Mouse (Mus musculus) ovary, adult 18-20 months (tissue): Measurements from ENCODE around the gene Eif2s3x.
A peak's percentile ranks its signal among the peaks of the same experiment; 100 is the strongest.
"Not testable (repeated sequence)": the region's sequence is repeated elsewhere in the genome, so short reads cannot be mapped to it uniquely, and the experiment has no call there.

Experiments
- DNase-seq: peaks from one replicate; pipeline ENCODE4 v3.0.0; 2022; ENCODE audit warnings: low spot score, mixed read lengths

Gene Eif2s3x

DNA sequence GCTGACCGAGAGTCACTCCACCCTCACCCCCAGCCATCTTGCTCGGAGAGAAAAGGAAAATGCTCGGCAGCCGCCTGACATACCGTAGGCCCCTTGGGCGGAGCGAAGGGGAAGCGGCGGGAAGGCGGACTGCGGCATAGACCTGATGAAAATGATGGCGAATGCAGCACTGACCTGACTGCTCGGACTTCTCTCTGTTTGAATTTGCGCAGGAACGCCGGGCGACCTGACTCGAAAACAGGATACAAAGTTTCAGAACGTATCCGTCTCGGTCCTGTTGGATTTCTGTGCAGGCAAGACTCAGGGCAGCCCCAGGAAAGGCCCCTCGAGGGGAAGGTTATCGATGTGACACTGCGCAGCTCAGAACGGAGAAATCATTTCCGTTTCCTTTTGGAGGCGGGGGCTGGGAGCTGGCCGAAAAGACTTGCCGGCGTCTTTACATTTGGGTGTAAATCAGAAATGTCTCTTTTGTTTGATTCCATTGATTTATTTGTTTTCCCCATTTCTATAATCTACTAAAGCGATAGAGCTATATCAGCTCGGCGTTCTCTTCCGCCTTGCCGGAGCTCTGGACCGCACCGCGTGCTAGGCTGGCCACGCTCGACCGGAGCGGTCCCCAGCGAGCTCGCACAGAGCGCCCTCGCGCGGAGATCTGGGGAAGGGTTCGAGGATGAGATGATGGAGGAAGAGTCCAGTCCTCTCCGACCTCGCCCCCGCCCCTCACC is at the start of gene Eif2s3x:
Gene Eif2s3x, minus strand, starts transcription at position 266 of the 725 bp plus-strand sequence.
- DNase-seq, result peak; percentile 81

DNA sequence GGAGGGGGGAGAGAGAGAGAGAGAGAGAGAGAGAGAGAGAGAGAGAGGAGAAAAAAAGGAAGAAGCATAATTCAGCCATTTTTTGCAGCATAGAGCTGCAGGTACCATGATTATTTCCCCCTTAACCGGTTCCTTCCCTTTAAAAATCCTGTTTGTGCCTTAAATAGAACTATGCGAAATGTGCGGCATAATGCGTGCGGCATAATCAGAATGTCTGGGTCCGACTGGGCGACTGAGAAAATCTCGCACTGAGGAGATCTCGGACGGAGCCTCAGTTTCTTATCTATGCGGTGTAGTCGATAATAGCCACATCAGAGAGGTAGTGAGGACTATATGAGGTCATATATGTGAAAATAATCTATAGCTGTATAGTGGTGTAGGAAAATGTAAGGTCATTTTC is 22.9 kb upstream of the Eif2s3x start:
- no peak for DNase-seq

DNA sequence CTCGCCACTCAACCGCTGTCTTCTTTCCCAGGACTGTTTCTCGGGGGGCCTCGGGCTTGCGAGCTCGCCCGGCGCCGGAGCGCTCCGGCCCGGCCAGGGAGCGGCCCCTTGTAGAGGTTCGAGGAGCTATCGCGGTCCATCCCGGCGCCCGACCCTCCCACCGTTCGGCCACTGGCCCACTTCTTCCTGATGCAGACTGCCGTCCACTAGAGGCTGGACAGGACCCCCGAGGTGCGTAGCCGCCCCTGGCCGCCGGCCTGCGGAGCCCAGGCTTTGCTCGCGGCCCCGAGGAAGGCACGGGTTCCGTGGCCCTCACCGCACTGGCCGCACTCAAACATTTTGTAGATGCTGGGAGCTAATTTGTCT is 22.5 kb upstream of the Eif2s3x start:
- DNase-seq, result no peak

DNA sequence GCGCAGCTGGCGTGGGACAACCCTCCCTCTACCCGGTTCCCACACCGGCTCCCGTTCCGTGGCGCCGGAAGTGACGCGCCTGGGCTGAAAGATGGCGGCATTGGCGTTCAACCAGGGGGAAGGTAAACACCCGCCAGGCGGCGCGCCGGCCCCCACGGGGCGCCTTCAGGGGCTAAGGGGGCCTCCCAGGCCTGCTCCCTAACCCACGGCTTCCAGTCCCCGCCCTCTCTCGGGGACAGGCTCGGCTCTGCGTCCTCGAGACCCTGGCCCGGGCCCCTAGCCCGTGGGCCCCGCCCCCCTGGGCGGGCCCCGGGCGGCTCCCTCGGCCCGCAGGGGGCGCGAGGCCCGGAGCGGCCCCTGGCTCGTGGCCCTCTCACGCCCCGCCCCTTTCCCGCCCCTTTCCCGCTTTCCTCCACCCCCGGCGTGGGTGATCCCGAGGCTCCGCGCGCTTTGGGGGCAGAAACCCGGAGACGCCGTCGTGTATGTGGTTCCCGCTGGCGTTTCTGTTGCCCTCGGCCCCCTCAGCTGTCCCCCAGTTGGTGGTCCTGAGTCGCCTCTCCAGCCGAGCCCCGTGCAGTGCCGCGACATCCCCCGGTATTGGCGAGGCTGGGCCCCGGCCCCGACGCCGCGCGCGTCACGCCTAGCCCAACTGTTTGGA is 22.0 kb upstream of the Eif2s3x start, which contains the start of gene Klhl15:
Gene Klhl15, plus strand, starts transcription at position 68 of the 658 bp plus-strand sequence.
- DNase-seq, result peak; percentile 79

DNA sequence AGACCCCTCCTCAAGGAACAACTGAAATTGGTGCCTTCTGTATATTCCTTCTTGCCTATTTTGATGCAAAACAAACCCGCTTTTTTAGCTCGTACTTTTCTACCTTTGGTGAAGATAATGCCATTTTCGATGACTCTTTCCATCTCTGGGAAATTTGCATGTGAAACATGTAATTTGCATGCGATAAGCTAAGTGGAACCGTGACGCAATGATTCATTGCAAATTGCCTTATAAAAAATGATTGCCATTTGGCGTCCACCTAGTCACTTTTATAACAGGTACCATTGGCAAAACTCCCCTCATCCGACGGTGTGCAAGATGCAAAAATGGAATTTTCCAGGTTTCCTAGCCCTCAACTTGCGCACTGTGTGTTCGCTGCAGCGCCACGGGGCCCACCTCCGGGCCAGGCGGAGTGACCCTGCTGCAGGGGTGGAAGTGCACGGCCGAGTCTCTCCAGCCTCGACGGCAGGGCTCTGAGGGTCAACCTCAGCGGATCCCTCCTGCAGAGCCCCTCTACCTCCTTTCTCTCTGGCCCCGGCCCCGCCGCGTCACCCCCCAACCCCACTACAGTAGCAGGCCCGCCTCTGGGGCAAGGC is 21.4 kb upstream of the Eif2s3x start:
- no peak for DNase-seq

DNA sequence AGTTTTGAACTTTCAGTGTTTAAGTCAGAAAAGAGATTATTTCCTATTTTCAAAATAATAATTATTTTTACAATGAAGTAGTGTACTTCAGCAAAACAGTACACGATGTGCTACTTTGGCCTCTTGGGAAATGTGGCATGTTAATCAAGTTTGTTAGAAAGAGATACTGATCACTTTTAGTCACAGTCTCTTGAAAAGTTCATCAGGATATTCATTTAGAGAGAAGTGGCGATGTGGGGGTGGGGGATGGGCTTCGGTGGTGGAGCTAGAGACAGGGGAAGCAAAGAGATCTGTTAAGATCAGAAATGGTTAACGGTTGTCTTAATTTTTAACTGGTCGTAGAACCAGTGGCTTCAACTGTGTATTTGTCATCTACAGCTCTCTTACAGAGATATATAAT is 20.8 kb upstream of the Eif2s3x start:
- DNase-seq, result no peak

DNA sequence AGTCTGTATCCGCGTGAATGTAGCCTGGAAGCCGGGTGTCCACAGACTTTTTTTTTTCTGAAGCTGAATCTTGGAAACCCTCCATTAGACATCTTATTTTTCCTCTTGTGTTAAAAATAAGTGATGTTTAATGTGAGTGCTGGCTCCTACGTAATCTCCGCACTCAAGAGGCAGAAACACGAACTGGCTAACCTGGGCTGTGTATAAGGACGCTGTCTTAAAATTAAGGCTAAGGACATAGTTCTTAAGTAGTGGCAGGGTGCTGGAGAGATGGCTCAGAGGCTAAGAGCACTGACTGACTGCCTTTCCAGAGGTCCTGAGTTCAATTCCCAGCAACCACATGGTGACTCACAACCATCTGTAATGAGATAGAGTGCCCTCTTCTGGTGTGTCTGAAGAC is 722 bp upstream of the Eif2s3x start:
- no peak for DNase-seq

DNA sequence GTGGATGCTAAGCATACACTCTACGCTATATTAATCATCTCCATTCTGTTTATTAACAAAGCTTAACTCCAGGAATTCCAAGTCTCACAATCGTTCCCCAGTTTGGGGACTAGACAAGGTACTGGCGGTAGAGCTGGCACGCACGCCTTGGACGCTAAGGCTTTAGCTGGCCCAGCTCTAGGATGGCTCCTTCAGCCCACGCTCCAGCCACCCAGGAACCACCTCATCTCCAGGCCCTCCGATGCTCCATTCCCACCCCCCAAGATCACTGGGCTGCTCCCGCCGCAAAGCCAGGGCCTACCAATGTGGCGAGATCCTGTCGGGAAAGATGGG is 432 bp downstream of the Eif2s3x start:
- no peak for DNase-seq

DNA sequence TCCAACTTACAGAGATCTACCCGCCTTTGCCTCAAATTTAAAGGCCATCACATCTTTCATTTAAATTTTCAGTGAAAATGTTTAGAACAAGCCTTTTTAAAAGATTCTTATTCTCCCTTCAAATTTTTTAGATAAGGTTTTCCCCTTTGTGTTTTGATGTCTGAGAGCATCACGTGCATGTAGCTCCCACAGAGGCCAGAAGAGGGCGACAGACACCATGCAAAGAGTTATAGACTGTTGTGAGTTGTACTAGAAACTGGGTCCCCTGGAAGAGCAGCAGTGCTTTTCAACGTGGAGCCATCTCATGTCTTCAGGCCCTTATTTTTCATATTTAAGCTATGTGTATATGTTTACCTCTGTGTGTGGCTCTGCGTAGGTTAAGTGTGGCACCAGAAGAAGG is 14.9 kb downstream of the Eif2s3x start:
- DNase-seq, result no peak

DNA sequence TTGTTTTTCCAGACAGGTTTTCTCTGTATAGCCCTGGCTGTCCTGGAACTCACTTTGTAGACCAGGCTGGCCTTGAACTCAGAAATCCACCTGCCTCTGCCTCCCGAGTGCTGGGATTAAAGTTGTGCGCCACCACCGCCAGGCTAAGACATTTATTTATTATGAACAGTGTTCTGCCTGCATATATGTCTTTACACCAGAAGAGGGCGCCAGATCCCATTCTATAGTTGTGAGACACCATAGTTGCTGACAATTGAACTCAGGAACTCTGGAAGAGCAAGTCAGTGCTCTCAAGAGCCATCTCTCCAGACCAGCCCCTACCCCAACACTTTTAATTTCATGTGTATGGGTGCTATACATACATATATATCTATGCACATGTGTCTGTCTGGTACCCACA is 18.8 kb downstream of the Eif2s3x start:
- DNase-seq, result not testable (repeated sequence)

DNA sequence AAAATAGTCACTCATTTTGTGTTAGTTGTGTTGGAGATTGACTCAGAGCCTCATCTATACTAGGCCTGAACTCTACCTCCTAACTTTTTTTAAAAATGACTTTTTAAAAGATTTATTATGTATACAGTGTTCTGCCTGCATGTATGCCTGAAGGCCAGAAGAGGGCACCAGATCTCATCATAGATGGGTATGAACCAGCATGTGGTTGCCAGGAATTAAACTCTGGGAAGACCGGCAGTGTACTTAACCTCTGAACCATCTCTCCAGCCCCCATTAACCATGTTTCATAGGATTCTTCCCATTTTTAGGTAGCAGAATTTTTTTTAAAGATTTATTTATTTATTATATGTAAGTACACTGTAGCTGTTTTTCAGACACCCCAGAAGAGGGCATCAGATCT is 27.5 kb downstream of the Eif2s3x start:
- DNase-seq, result no peak

DNA sequence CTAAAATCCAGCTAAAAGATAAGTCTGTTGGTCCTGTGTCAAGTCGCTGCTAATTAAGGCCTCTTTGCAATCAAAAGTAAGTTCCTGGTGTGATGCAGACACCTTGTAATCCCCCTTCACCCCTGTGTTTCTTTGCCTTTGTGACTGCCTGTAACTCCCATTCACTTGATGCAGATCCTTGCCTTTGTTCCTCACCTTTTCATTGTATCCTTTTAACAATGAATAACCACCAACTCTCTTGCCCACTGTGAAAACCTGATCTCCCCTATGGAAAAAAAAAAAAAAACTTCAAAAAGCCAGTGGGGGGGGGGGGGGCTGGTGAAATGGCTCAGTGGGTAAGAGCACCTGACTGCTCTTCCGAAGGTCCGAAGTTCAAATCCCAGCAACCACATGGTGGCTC is 28.8 kb downstream of the Eif2s3x start:
- no peak for DNase-seq

DNA sequence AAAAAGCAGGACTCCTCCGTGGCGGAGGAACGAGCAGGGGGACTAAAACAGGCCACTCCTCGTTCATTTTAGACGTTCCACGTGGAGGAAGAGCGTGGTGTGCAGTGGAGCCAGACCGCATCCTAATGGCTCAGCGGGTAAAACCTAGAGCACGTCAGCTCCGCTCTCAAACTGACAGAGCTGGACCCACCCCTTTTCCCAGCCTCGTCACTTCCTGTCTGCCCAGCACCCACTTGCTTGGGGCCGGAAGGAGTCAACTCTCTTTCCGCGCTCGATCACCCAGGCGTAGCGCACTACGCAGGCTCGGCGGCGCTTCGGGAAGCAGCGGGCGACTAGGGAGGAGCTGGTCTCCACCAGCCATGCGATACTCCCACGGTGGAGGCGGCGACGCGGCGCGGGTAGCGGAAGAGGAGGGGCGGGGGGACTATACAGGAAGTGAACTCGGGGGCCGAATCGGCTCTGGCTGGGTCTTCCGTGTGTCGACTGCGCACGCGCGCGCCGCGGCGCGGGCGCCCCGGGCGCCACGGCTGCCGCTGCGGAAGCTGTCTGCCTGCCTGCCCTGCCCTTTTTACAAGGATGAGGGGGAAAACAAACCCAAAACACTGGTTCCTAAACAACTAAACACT is 34.8 kb downstream of the Eif2s3x start:
- DNase-seq, result peak; percentile 93

DNA sequence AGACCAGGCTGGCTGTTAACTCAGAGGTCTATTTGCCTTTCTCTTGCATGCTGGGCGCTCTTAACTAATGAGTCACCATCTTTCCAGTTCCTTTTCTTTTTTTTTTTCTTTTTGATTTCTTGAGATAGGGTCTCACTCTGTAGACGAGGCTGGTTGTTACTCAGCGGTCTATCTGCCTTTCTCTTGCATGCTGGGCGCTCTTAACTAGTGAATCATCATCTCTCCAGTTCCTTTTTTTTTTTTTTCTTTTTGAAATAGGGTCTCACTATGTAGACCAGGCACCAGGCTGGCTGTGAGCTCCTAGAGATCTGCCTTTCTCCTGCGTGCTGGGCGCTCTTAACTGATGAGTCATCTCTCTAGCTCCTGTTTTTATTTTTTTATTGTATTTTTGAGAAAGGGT is 43.3 kb downstream of the Eif2s3x start:
- DNase-seq, result no peak

DNA sequence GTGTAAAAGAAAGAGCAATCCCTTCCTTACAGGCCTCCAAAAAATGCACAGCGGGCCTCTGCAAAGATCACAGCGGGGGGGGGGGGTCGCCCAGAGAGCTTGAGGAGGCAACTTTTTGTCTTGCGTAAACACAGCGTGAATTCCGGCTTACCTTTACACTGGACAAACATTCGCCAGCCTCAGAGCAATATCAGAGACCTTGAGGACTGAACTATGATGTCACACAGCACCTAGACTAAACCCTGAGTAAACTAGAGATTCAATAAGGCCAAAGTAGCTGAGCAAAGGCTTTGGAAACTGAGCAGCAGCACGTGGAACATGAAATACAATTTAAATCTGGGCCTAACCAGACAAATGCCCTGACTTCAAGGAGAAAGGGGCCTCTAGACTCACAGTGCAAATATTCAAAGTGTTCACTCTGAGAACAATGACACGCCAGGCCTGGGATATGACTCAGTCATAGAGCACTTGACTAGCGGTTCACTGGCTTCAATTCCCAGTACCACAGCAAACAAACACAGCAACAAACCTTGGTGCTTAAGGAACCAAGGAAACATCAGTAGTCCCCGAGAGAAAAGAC is 60.3 kb downstream of the Eif2s3x start:
- no peak for DNase-seq

DNA sequence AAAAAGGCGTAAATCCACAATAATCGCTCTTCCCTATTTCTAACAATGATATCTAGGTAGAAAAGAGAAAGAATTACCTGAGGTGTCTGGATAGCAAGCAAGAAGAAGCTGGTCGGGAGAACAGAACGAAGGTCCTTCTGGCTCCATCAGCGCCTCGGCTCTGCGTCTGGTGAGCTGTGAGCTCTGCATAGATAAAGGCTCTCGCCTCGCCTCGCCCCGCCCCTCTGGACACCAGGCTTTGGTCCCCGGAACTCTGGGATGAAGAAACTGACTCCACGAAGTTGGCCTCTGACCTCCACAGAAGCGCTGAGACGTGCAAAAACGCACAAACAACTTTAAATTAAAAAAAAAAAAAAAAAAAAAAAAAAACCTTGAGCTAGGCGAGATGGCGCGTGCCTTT is 62.2 kb downstream of the Eif2s3x start:
- no peak for DNase-seq

DNA sequence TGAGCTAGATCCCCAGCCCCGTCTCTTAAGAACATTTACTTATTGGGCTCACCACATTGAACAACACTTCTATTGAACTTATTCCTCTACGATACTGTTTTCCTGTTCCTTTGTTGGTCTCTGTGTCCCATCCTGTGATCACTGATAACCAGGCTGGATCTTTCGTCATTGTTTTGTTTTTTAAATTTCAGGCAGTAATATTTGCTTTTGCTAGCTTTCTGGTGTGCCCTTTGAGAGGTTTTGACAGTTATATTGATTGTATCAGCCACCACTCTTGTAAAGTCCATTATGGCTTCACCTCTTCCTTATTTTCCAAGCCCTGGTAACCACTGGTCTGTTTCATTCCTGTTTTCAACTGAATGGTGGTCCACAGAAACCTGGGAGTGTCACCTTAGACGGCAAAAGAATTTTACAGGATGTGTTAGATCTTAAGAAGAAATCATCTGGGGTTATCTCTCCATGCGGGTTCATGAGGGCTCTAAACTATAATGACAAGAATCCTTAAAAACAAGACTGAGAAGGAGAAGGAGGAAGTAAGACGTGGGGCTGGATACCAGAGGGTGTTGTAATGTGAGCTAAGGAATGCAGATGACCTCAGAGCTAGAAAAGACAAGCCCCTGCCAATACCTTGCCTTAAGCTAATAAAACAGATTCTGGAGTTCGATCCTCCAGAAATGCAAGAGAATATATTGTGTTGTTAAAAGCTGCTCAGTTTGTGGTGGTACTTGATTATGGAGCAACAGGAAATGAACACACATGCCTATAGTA is 70.5 kb downstream of the Eif2s3x start:
- no peak for DNase-seq

DNA sequence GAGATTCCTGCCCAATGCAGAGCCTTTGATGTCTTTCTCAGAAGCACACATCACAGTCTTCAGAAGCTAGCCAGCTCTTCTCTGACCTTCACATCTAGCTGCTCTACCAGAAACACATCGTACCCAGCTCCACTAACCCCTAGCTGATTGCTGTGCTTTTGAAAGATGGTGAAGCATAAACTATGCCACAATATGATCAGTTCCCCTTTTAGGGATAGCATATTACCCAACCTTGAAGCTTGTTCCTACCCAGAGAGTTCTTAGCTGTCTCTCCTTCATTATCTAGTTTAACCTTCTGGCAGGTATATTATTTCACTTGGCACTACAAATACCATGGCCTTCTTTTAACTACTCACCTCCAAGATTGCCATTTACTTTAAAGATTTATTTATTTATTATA is 72.6 kb downstream of the Eif2s3x start:
- DNase-seq, result no peak
